Mouse (Mus musculus): ENCODE measurements around the gene Mog. TPM values are rescaled to one million over a fixed set of nuclear protein-coding genes. Genes with fewer than 3 reads are reported as not detected.

The Mog gene
- polyA plus RNA-seq, 1 experiment from 2014 or later, result not detected

DNA sequence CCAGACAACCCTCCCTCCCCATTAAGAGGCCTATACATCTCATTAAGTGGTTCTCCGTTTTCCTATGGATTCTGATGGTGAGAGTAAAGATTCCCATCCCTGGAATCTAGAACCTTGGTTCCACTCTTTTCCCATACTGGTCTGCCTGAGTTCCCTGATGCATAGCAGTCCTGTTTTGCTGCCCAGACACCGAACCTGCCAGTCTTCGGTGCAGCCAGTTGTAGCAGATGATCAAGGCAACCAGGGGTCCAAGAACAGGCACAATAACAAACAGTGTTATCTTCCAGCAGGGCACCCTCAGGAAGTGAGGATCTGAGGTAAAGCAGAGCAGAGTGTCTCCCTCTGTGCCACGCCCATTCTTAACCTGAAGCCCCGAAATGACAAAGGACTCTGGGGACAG, 11.1 kb downstream of the Mog start:
- ATAC-seq, result no peak
- H3K27me3 ChIP-seq (replicated peaks; ENCODE audit: control insufficient read depth, insufficient read depth, low read length), result no peaks in the 10 kb centered on the region
- no peak overlapping the region for H3K4me2 ChIP-seq (replicated peaks; ENCODE audit: low read depth)
- WGBS, result 56% methylated on average over 5 of the region's 5 CpGs
- no peaks in the 10 kb centered on the region for H3K36me3 ChIP-seq (ENCODE audit: control insufficient read depth, insufficient read depth)
- H3K4me3 ChIP-seq (ENCODE audit: low read depth, low read length), result no peak overlapping the region
- TF ChIP-seq CTCF (IDR thresholded peaks at IDR 0.05; ENCODE audit: low read depth), result no peak
- H3K4me1 ChIP-seq (replicated peaks; ENCODE audit: control insufficient read depth, insufficient read depth, low read length), result no peaks in the 10 kb centered on the region
- H3K27ac ChIP-seq (ENCODE audit: low read depth, low read length), result no peak overlapping the region
- H3K9me3 ChIP-seq (ENCODE audit: control insufficient read depth), result no peaks in the 10 kb centered on the region
- H3K9ac ChIP-seq (ENCODE audit: low read depth, low read length), result no peak overlapping the region

DNA sequence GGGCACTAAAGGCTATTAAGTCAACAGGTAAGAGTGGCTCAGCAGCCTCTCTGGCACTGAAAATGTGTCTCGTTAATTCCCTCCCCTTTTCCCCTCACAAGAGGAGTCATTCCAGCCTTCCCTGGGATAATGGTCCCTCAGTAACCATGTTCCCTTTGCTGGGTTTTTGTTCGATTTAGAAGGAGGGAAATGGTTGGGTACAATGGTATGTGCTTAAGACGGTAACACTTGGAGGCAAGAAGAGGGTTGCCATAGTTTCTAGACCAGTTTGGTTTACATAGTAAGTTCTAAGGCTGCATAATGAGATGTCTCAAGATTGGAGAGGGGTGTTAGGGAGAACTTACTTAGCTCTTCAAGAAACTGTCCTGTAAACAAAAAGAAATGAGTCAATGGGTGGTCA, 11.5 kb downstream of the Mog start:
- Histone ChIP-seq H3K4me2 (replicated peaks; ENCODE audit: low read depth) (no peak overlapping the region), H3K4me1 (replicated peaks; ENCODE audit: control insufficient read depth, insufficient read depth, low read length) (no peaks in the 10 kb centered on the region), H3K36me3 (ENCODE audit: control insufficient read depth, insufficient read depth) (no peaks in the 10 kb centered on the region), H3K4me3 (ENCODE audit: low read depth, low read length) (no peak overlapping the region), H3K9me3 (ENCODE audit: control insufficient read depth) (no peaks in the 10 kb centered on the region), H3K9ac (ENCODE audit: low read depth, low read length) (no peak overlapping the region), H3K27ac (ENCODE audit: low read depth, low read length) (no peak overlapping the region), H3K27me3 (replicated peaks; ENCODE audit: control insufficient read depth, insufficient read depth, low read length) (no peaks in the 10 kb centered on the region)
- ATAC-seq, result no peak
- 91% methylated on average over 3 of the region's 3 CpGs for WGBS
- no peak for TF ChIP-seq CTCF (IDR thresholded peaks at IDR 0.05; ENCODE audit: low read depth)

DNA sequence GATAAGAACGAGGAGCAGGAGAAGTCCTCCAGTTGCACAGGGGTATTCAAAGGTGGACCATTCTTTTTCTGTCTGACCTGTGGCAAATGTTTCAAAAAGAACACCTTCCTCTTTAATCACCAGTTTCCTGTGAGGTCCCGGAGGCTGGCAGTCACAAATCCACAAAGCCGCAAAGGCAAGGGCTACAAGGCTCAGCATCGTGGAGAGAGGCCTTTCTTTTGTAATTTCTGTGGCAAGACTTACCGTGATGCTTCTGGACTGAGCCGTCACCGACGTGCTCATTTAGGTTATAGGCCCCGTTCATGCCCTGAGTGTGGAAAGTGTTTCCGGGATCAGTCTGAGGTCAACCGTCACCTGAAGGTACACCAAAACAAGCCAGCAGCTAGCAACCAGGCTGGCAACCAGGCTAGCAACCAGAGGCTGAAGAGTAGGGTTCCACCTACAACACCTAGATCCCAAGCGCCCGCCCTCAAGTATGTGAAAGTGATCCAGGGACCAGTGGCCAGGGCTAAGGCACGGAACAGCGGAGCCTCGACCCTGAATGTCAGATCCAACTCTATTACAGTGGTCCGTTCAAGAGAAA, 13.6 kb downstream of the Mog start:
- Histone ChIP-seq H3K4me3 (ENCODE audit: low read depth, low read length) (no peak overlapping the region), H3K27me3 (replicated peaks; ENCODE audit: control insufficient read depth, insufficient read depth, low read length) (no peaks in the 10 kb centered on the region), H3K4me2 (replicated peaks; ENCODE audit: low read depth) (no peak overlapping the region), H3K4me1 (replicated peaks; ENCODE audit: control insufficient read depth, insufficient read depth, low read length) (no peaks in the 10 kb centered on the region), H3K27ac (ENCODE audit: low read depth, low read length) (no peak overlapping the region), H3K9me3 (ENCODE audit: control insufficient read depth) (no peaks in the 10 kb centered on the region), H3K9ac (ENCODE audit: low read depth, low read length) (no peak overlapping the region), H3K36me3 (ENCODE audit: control insufficient read depth, insufficient read depth) (no peaks in the 10 kb centered on the region)
- WGBS, result 94% methylated on average over 17 of the region's 17 CpGs
- no peak for ATAC-seq
- TF ChIP-seq CTCF (IDR thresholded peaks at IDR 0.05; ENCODE audit: low read depth), result no peak

DNA sequence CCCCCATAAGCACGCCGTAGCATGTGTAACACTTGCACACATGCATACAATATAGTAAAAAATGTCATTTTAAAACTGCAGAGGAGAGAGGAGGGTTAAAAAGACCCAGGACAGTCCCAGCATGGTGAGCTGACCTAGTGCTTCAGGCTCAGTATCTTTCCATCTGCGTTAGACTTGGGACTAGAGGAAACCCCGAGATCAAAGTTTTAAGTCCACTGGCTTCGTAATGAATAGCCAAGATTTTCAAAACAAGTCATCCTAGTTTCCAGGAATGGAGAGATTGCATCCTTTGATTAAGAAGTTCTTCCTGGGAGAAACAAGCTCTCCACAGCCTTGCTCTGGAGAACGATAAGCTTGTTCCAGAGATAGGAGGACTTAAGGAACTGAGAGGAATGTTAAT, 15.0 kb downstream of the Mog start:
- Histone ChIP-seq H3K4me2 (replicated peaks; ENCODE audit: low read depth) (no peak overlapping the region), H3K4me1 (replicated peaks; ENCODE audit: control insufficient read depth, insufficient read depth, low read length) (no peaks in the 10 kb centered on the region), H3K36me3 (ENCODE audit: control insufficient read depth, insufficient read depth) (no peaks in the 10 kb centered on the region), H3K4me3 (ENCODE audit: low read depth, low read length) (no peak overlapping the region), H3K9me3 (ENCODE audit: control insufficient read depth) (no peaks in the 10 kb centered on the region), H3K27me3 (replicated peaks; ENCODE audit: control insufficient read depth, insufficient read depth, low read length) (no peaks in the 10 kb centered on the region), H3K9ac (ENCODE audit: low read depth, low read length) (no peak overlapping the region), H3K27ac (ENCODE audit: low read depth, low read length) (no peak overlapping the region)
- 79% methylated on average over 6 of the region's 6 CpGs for whole genome bisulfite sequencing
- no peak for ATAC-seq
- TF ChIP-seq CTCF (IDR thresholded peaks at IDR 0.05; ENCODE audit: low read depth), result no peak

DNA sequence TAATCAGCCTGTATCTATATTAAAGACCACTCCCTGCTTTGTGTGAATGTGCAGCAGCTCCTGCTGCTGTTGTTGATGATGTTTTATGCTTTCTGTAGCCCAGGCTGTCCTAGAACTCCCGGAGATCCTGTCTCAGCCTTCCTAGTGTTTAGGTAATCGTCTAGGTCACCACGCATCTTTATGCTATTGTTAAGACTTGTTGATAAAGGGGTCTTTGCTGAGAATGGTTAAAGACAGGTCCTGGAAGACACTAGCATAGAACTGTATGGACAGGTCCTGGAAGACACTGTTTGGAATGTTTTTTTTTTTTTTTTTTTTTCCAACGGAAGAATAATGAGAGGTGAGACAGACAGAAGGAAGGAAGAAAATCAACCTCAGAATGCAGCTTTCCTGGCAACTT, 19.8 kb downstream of the Mog start:
- Histone ChIP-seq H3K4me1 (replicated peaks; ENCODE audit: control insufficient read depth, insufficient read depth, low read length) (0 out of 2 replicates have a peak, but pooled peaks cover 3% of the 10 kb centered on the region), H3K27me3 (replicated peaks; ENCODE audit: control insufficient read depth, insufficient read depth, low read length) (no peaks in the 10 kb centered on the region), H3K36me3 (ENCODE audit: control insufficient read depth, insufficient read depth) (no peaks in the 10 kb centered on the region), H3K4me3 (ENCODE audit: low read depth, low read length) (peak overlapping the region; percentile 55), H3K9ac (ENCODE audit: low read depth, low read length) (0 out of 2 replicates have a peak overlapping the region, but pooled peaks have one; percentile 74), H3K9me3 (ENCODE audit: control insufficient read depth) (no peaks in the 10 kb centered on the region), H3K27ac (ENCODE audit: low read depth, low read length) (no peak overlapping the region), H3K4me2 (replicated peaks; ENCODE audit: low read depth) (peak overlapping the region; percentile 84)
- no peak for TF ChIP-seq CTCF (IDR thresholded peaks at IDR 0.05; ENCODE audit: low read depth)
- ATAC-seq, result no peak
- 46% methylated on average over 4 of the region's 4 CpGs for WGBS

DNA sequence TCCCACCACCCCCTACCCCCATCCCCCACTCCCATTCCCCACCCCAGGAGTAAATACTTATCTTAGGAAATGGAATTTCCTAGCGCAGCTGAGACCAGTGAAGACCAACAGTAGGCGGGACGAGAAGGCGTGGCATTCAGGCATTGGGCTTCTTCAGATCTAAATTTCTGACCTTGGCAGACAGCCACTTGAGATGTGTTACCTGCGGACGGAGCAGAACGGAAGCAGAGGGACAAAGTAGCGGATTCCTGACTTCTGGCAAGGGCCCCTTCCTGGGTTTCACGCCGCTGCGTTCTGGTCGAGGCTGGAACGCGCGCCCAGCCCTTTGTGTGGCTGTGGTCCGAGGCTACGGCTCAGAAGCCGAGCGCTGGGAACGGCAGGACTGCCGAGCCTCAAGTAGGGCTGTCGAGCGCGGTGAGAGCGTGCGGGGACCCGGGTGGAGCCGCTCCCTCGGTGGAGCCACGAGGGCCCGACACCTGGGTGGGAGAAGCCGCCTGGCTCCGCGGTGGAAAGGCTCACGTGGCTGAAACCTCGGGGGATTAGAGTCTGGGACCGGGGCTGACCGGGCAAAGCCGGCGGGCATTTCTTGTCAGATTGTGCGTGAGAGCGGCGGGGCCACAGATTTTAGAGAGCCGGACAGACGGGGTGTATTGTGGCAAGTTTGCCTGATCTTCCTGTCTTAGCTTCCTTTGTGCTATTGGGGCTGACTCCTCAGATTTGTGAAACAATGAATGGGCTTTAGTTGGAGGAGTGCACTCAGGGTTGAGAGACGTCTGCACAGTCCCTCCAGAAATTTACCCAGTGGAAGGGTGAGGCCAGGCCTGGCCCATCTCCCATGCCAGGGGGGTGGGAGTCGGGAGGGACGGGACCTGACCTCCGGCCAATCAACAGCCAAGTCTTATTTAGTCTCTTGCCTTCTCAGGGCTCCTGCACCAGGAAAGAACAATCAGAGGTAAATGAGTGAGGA, 20.6 kb downstream of the Mog start:
- Histone ChIP-seq H3K4me2 (replicated peaks; ENCODE audit: low read depth) (peak overlapping the region; percentile 84), H3K9ac (ENCODE audit: low read depth, low read length) (peak overlapping the region; percentile 74), H3K4me3 (ENCODE audit: low read depth, low read length) (peak overlapping the region; percentile 55), H3K9me3 (ENCODE audit: control insufficient read depth) (no peaks in the 10 kb centered on the region), H3K27me3 (replicated peaks; ENCODE audit: control insufficient read depth, insufficient read depth, low read length) (no peaks in the 10 kb centered on the region), H3K27ac (ENCODE audit: low read depth, low read length) (peak overlapping the region; percentile 46; the same call in 1 of the 2 replicates), H3K36me3 (ENCODE audit: control insufficient read depth, insufficient read depth) (no peaks in the 10 kb centered on the region), H3K4me1 (replicated peaks; ENCODE audit: control insufficient read depth, insufficient read depth, low read length) (0 out of 2 replicates have a peak, but pooled peaks cover 3% of the 10 kb centered on the region)
- WGBS, result under 1% methylated on average over 49 of the region's 49 CpGs
- ATAC-seq, result peak; percentile 70
- no peak for TF ChIP-seq CTCF (IDR thresholded peaks at IDR 0.05; ENCODE audit: low read depth)
